In the genomic region with DNA sequence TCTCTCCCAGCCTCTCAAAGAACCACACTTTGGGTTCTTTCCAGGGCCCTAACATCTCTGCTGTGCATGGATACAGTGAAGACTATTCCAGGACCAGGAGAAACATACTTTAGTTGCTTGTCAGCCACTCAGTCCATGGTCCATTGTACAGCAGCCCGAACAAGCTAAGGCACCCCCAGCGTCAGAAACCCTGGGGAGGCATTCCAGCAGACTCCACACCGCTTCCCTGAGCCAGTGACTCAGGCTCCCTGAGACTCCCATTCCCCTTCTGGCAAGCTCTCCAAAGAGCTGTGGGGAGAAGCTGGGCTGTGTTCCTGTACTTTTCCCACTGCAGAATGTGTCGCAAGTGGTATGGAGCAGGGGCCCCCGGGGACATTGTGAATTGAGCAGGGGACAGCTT, we compare ENCODE assay signal across 19 mouse cellular contexts.
"Had no signal": no experiment of that assay in that cellular context is flagged by ENCODE, and none has a peak within 500 bp of the region (broad histone marks: within the 10 kb centered on the region; RNA-seq: fewer than 3 reads in every experiment).

No protein-coding gene starts in this region.

- H3K9me3 ChIP-seq: limb, embryonic 12.5 days; limb, embryonic 15.5 days; midbrain, embryonic 12.5 days; neural tube, embryonic 13.5 days had no signal

- H3K4me2 ChIP-seq: limb, embryonic 12.5 days; limb, embryonic 15.5 days; liver, embryonic 11.5 days; lung, embryonic 14.5 days; midbrain, embryonic 12.5 days; neural tube, embryonic 13.5 days had no signal

- H3K27me3 ChIP-seq: limb, embryonic 12.5 days; limb, embryonic 15.5 days; midbrain, embryonic 12.5 days; neural tube, embryonic 13.5 days had no signal

- H3K36me3 ChIP-seq: limb, embryonic 12.5 days; limb, embryonic 15.5 days; midbrain, embryonic 12.5 days; neural tube, embryonic 13.5 days had no signal

- H3K27ac ChIP-seq: limb, embryonic 12.5 days; liver, embryonic 14.5 days; macrophage; midbrain, embryonic 12.5 days; neural tube, embryonic 13.5 days had no signal

- H3K9ac ChIP-seq: limb, embryonic 12.5 days; limb, embryonic 15.5 days; liver, embryonic 14.5 days; liver, postnatal 0 days; lung, embryonic 14.5 days; midbrain, embryonic 12.5 days; neural tube, embryonic 13.5 days had no signal

- DNase-seq: kidney, adult 9 months; left cerebral cortex, postnatal 4 days; liver, postnatal 0 days; lung, embryonic 14.5 days; retina, postnatal 1 day; right cerebral cortex, postnatal 25 days; spleen, adult 18-20 months; thymus, adult 18-20 months; thymus, postnatal 36 days had no signal

- ATAC-seq: liver, postnatal 0 days; lung, postnatal 0 days; midbrain, embryonic 16.5 days had no signal

- H3K4me3 ChIP-seq: limb, embryonic 12.5 days; limb, embryonic 15.5 days; midbrain, embryonic 12.5 days; myocyte; neural tube, embryonic 13.5 days had no signal
